Mouse (Mus musculus): ENCODE measurements at regions not wholly inside any gene's neighbourhood (a gene's known extent, or its start where the extent isn't known, plus 50 kb on each side); places are given as distances from the start of the nearest gene placed in this dataset.

- H3K27me3 ChIP-seq (ENCODE audit: insufficient read depth, low read length): peaks cover 7% of the 10 kb centered on the region; the same call in 1 of the 2 replicates
- no peak for ATAC-seq (ENCODE audit: extremely low read depth, insufficient number of reproducible peaks, low FRiP score, poor library complexity, severe bottlenecking)
- no peaks in the 10 kb centered on the region for H3K4me1 ChIP-seq (ENCODE audit: insufficient read depth, low read depth, low read length)
- H3K9me3 ChIP-seq (replicated peaks): no peaks in the 10 kb centered on the region
- H3K36me3 ChIP-seq (replicated peaks): no peaks in the 10 kb centered on the region
- H3K4me3 ChIP-seq (ENCODE audit: low read depth, low read length): no peak overlapping the region
- no peak for TF ChIP-seq POLR2AphosphoS5 (IDR thresholded peaks at IDR 0.05; ENCODE audit: insufficient replicate concordance, low read depth, low read length)
- no peak for TF ChIP-seq CTCF (IDR thresholded peaks at IDR 0.05; ENCODE audit: low read depth, low read length)
- no peak for TF ChIP-seq TAL1 (conservative IDR thresholded peaks at IDR 0.05; ENCODE audit: low read depth, low read length)
- TF ChIP-seq GATA2 (IDR thresholded peaks at IDR 0.05; ENCODE audit: borderline replicate concordance, low read depth, low read length): no peak
- TF ChIP-seq GATA1 (IDR thresholded peaks at IDR 0.05; ENCODE audit: borderline replicate concordance, low read length): no peak
- DNase-seq (ENCODE audit: low spot score): no peak
Measured at GRCm38 (mm10) chr9:61278216-61278758, 93.9 kb upstream of the Tle3 start.

DNA sequence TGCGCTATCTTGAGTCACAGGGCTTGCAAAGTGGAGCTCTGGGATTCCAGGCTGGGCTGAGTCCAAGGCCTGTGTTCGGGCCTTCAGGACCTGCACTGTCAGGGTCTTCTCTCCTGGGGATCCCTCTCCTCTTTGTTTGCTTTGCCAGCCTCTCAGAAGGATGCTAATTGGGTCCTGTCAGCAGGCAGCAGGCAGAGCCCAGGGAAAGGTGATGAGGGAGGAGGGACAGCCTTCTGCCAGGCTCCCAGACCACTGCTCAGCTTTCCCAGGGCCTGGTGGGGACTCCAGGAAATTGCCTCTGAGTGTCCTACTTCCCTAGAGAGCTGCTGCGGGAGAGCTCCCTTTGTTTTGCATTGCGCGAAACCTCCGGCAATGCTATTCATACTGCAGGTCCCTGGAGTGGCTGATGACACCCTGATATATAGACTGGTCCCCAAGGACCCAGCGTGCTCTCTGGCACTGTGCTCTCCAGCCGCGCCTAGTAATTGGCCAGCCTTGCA, 93.1 kb upstream of the Tle3 start:
- no peaks in the 10 kb centered on the region for H3K9me3 ChIP-seq (replicated peaks)
- H3K4me3 ChIP-seq (ENCODE audit: low read depth, low read length): no peak overlapping the region
- H3K36me3 ChIP-seq (replicated peaks): no peaks in the 10 kb centered on the region
- no peaks in the 10 kb centered on the region for H3K4me1 ChIP-seq (ENCODE audit: insufficient read depth, low read depth, low read length)
- TF ChIP-seq CTCF (IDR thresholded peaks at IDR 0.05; ENCODE audit: low read depth, low read length) (no peak), GATA1 (IDR thresholded peaks at IDR 0.05; ENCODE audit: borderline replicate concordance, low read length) (no peak), TAL1 (conservative IDR thresholded peaks at IDR 0.05; ENCODE audit: low read depth, low read length) (no peak)
- H3K27me3 ChIP-seq (ENCODE audit: insufficient read depth, low read length): peaks cover 8% of the 10 kb centered on the region; the same call in 1 of the 2 replicates
- DNase-seq (ENCODE audit: low spot score): no peak
- ATAC-seq (ENCODE audit: extremely low read depth, insufficient number of reproducible peaks, low FRiP score, poor library complexity, severe bottlenecking): no peak

DNA sequence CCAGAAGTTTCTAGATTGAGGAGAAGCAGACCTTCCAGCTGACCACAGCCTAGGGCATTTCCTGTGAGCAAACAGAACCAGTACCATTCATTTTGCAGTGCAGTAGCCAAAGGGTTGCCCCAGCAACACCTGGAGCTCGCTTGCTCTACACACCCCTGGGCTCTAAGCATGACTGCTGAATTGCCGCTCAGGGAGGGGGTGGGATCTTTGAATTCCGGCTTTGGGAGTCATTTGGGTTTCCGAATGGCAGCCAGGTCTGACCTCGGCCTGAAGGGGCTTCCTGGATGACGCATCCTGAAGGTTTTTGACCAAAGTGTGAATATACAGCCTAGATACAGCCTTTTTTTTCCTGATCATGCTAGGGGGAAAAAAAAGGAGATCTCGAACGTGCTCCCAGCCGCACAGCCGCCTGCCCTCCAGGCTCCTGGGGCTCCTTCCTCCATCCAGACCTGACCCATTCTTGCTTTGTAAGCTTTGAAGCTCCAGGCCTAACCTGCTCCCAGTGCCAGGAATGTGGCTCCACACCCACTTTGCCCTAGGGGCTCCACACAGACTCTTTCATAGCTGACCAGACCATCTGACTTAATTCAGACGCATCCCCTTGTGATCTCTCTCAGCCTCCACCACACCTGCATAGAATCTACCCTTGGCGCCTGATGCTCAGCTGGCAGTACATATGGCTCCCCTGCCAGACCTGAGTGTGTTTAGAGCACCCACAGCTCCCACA, 91.1 kb upstream of the Tle3 start:
- H3K9me3 ChIP-seq (replicated peaks): no peaks in the 10 kb centered on the region
- H3K4me1 ChIP-seq (ENCODE audit: insufficient read depth, low read depth, low read length): no peaks in the 10 kb centered on the region
- no peaks in the 10 kb centered on the region for H3K36me3 ChIP-seq (replicated peaks)
- H3K27me3 ChIP-seq (ENCODE audit: insufficient read depth, low read length): peaks cover 13% of the 10 kb centered on the region; the same call in 1 of the 2 replicates
- DNase-seq (ENCODE audit: low spot score) (no peak), ATAC-seq (ENCODE audit: extremely low read depth, insufficient number of reproducible peaks, low FRiP score, poor library complexity, severe bottlenecking) (no peak)
- no peak for TF ChIP-seq GATA2 (IDR thresholded peaks at IDR 0.05; ENCODE audit: borderline replicate concordance, low read depth, low read length)
- no peak for TF ChIP-seq CTCF (IDR thresholded peaks at IDR 0.05; ENCODE audit: low read depth, low read length)
- no peak for TF ChIP-seq TAL1 (conservative IDR thresholded peaks at IDR 0.05; ENCODE audit: low read depth, low read length)
- H3K4me3 ChIP-seq (ENCODE audit: low read depth, low read length): no peak overlapping the region

DNA sequence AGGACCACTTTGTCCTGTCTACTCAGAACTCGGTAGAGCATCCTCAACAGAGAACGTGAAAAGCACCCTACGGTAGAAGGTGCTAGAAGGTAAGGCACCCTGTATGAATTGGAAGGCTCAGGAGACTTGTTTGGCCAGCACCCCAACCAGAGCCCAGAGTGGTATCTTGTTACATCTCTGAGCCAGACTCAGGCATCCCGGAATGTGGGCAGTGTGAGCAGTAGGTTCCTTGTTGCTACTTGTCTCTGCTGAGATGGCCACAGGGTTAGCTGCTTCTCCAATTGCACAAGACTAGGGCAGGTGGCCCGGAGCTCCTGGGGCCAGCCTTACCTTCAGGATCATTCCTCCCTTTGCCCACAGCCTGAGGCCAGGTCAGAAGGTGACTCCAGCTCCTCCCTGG, 88.9 kb upstream of the Tle3 start:
- TF ChIP-seq CTCF (IDR thresholded peaks at IDR 0.05; ENCODE audit: low read depth, low read length) (no peak), GATA2 (IDR thresholded peaks at IDR 0.05; ENCODE audit: borderline replicate concordance, low read depth, low read length) (no peak), TAL1 (conservative IDR thresholded peaks at IDR 0.05; ENCODE audit: low read depth, low read length) (no peak), POLR2AphosphoS5 (IDR thresholded peaks at IDR 0.05; ENCODE audit: insufficient replicate concordance, low read depth, low read length) (no peak), GATA1 (IDR thresholded peaks at IDR 0.05; ENCODE audit: borderline replicate concordance, low read length) (no peak)
- Histone ChIP-seq H3K9me3 (replicated peaks) (no peaks in the 10 kb centered on the region), H3K36me3 (replicated peaks) (no peaks in the 10 kb centered on the region), H3K27me3 (ENCODE audit: insufficient read depth, low read length) (peaks cover 13% of the 10 kb centered on the region; the same call in 1 of the 2 replicates), H3K4me1 (ENCODE audit: insufficient read depth, low read depth, low read length) (no peaks in the 10 kb centered on the region), H3K4me3 (ENCODE audit: low read depth, low read length) (no peak overlapping the region)
- ATAC-seq (ENCODE audit: extremely low read depth, insufficient number of reproducible peaks, low FRiP score, poor library complexity, severe bottlenecking) (no peak), DNase-seq (ENCODE audit: low spot score) (no peak)

DNA sequence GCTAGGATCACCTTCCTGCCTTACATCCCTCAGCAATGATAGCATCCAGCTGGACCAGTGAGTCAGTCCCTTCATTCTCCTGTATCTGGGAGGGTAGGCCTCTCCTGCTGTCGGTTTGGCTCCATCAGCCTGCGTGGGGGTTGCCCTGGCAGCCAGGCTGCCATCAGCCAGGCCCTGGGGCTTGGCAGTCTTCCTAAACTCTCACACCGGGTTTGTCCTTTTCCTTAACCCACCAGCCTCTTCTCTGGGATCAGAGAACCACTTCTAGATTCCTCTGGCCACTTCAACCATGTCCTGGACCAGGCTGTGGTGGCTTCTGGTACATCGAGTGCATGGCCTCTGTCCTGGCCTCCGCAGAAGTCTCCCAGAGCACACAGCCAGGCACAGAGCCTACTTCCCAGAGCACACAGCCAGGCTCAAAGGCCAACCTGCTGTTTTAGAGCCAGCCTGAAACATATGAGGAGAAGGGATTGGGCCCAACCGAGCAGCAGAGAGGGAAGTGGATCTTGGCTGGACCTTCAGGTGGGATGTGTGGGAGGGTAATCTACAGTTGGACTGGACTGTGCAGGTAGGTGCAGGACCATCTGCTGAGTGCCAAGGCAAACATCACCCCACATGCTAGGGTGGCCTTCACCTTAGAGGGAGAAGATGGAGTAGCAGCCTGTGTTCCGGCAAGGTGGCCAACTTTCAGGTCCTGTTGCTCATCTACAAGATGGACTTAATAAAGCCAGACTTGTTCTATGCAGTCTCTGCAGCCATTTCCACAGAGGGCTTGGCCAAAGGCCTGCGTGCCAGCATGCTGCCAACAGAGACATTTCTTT, 87.8 kb upstream of the Tle3 start:
- no peaks in the 10 kb centered on the region for H3K9me3 ChIP-seq (replicated peaks)
- no peak for ATAC-seq (ENCODE audit: extremely low read depth, insufficient number of reproducible peaks, low FRiP score, poor library complexity, severe bottlenecking)
- H3K4me1 ChIP-seq (ENCODE audit: insufficient read depth, low read depth, low read length): no peaks in the 10 kb centered on the region
- no peaks in the 10 kb centered on the region for H3K36me3 ChIP-seq (replicated peaks)
- H3K4me3 ChIP-seq (ENCODE audit: low read depth, low read length): no peak overlapping the region
- peaks cover 9% of the 10 kb centered on the region; the same call in 1 of the 2 replicates for H3K27me3 ChIP-seq (ENCODE audit: insufficient read depth, low read length)
- no peak for TF ChIP-seq CTCF (IDR thresholded peaks at IDR 0.05; ENCODE audit: low read depth, low read length)
- no peak for DNase-seq (ENCODE audit: low spot score)

DNA sequence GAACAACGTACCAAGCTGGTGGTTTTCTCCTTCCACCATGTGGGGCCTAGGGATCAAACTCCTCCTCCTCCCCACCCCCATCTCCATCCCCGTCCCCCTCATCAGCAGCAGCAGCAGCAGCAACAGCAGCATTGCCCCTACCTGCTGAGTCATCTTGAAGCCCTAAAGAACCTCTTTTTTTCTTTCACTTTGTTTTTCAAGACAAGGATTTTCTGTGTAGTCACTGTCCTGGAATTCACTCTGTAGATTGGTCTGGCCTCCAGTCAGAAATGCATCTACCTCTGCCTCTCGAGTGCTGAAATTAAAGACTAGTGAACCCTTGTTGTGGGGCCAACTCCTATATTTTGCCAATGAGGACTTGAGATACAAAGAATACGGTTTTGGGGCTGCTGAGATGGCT, 85.6 kb upstream of the Tle3 start:
- DNase-seq (ENCODE audit: low spot score) (no peak), ATAC-seq (ENCODE audit: extremely low read depth, insufficient number of reproducible peaks, low FRiP score, poor library complexity, severe bottlenecking) (no peak)
- Histone ChIP-seq H3K4me3 (ENCODE audit: low read depth, low read length) (no peak overlapping the region), H3K4me1 (ENCODE audit: insufficient read depth, low read depth, low read length) (no peaks in the 10 kb centered on the region), H3K9me3 (replicated peaks) (no peaks in the 10 kb centered on the region), H3K27me3 (ENCODE audit: insufficient read depth, low read length) (peaks cover 13% of the 10 kb centered on the region), H3K36me3 (replicated peaks) (no peaks in the 10 kb centered on the region)
- no peak for TF ChIP-seq TAL1 (conservative IDR thresholded peaks at IDR 0.05; ENCODE audit: low read depth, low read length)
- no peak for TF ChIP-seq POLR2AphosphoS5 (IDR thresholded peaks at IDR 0.05; ENCODE audit: insufficient replicate concordance, low read depth, low read length)
- TF ChIP-seq GATA2 (IDR thresholded peaks at IDR 0.05; ENCODE audit: borderline replicate concordance, low read depth, low read length): no peak
- TF ChIP-seq GATA1 (IDR thresholded peaks at IDR 0.05; ENCODE audit: borderline replicate concordance, low read length): no peak
- TF ChIP-seq CTCF (IDR thresholded peaks at IDR 0.05; ENCODE audit: low read depth, low read length): no peak
